Mouse (Mus musculus) spleen, postnatal 4 days (tissue): ENCODE measurements around the gene Ago1.

Experiments
- DNase-seq, 2 experiments: peaks; one replicate each; pipeline ENCODE4 v3.0.0; 2022; ENCODE audit warnings: low spot score in 2 of 2

Gene Ago1

GRCm38 (mm10) chr4:126412526-126412925 is 55.9 kb downstream of the Ago1 start:
- no peak for DNase-seq
